Mouse (Mus musculus): Measurements from ENCODE around the gene Ero1l. TPM values are rescaled to one million over a fixed set of nuclear protein-coding genes. Genes with fewer than 3 reads are reported as not detected.

Gene Ero1l
- total RNA-seq, 1 experiment from 2014 or later: 41.0 TPM

DNA sequence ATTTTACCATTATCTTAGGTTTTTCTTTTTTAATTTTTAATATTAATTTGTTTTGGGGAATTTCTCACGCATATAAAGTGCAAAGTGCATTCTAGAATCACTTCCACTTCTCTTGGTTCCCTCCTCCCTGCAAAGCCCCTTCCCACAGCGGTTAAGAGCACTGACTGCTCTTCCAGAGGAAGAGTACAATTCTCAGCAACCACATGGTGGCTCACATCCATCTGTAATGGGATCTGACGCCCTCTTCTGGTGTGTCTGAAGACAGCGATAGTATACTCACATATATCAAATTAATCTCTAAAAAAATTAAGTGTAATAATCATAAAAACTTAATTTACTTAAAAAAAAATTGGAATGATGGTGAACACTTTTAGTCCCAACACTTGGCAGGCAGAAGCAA lies 14.2 kb downstream of the Ero1l start:
- DNase-seq: no peak

DNA sequence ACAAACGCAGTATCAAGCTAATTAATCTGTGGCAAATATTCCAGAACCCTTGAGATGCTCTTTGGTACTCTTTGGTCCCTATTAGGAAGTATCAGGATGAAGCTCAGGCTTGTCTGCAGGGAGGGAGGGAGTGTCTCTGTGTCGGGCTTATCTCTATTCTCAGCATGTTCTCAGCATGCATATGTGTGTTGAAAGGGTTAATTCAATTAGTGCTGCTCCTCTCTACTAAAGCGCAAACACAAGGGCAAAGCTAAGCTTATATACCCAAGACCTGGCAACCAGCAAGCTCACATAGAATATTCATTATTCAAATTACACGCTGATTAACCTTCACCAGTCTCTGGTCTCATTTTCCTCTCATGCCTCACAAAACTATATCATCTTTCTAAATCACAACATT lies 14.6 kb downstream of the Ero1l start:
- DNase-seq: no peak

DNA sequence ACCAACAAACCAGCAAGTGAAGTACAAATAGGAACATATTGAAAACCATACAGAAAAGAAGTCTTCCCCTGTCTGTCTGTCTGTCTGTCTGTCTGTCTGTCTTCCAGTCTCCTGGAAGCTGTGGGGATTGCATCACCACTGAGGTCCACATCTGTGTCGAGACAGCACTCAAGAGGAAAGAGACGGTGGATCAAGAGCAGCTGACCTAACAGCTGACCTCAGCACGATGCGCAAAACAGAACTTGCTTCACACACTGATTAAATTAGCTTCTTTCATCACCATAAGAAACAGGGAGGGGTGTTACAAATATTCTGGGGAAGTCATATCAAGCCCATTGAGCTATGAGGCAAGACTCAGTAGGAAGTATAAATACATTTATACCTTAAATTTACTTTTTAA lies 27.0 kb downstream of the Ero1l start:
- DNase-seq: no peak

DNA sequence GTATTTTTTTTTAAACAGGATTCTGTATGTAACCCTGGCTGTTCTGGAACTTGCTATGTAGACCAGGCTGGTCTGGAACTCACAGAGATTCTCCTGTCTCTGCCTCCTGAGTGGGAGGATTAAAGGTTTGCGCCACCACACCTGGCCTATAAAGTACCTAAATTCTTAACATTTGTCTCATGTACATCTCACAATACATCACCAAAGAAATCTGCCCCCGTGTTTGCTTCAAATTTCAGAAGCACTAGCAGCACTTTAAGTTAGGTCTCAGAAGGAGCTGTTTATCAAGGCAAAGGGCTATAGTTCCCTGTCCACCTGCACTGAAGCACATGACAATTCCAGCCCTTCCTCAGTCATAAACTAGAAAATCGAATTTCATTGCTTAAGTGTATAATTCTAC lies 36.5 kb downstream of the Ero1l start:
- no peak for DNase-seq

DNA sequence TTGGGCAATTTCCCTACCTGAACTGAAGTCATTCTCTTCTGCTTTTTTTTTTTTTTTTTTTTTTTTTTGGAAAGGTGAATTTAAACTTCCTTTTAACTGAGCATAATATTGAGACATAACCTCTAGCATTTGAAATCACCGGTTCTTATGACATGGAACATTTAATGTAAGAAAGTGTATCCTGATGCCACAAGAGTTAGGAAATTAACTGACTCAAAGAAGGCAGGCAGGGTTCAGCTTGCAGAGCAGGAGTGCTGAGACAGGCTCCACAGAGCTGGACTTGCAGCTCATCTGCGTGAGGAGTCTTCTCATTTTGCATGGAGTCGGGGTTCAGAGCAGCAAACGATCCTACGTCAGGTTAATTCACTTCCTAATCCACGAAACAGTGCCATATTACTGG lies 42.8 kb downstream of the Ero1l start:
- DNase-seq: no peak

DNA sequence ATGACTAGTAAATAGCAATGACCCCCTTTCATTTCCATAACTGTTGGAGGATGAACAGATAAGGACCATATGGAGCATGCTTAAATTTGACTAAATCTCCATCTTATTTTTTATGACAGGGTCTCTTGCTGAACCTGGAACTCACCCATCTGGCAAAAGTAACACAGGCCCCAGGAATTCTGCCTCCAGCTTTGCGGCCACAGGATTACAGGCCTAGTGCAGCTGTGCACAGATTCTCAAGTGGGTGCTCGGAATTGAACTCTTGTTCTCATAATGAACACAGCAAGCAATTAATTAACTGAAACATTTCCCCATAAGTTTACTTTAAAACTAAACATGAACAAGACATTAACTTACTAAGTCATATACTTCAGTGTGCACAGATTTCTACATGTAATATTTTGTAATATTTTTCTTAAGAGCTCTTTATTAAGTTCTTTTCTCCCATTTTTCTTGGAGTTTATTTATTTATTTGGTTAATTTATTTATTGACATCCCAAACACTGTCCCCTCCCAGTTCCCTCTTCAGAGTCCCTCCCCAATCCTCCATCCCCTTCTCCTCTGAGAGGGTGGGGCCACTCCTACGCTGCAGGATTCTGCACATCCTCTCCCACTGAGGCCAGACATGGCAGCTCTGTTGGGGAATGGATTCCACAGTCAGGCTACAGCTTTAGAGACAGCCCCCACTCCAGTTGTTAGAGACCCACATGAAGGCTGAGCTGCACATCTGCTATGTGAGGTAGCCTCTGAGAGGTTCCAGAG lies 54.6 kb downstream of the Ero1l start:
- no peak for DNase-seq

DNA sequence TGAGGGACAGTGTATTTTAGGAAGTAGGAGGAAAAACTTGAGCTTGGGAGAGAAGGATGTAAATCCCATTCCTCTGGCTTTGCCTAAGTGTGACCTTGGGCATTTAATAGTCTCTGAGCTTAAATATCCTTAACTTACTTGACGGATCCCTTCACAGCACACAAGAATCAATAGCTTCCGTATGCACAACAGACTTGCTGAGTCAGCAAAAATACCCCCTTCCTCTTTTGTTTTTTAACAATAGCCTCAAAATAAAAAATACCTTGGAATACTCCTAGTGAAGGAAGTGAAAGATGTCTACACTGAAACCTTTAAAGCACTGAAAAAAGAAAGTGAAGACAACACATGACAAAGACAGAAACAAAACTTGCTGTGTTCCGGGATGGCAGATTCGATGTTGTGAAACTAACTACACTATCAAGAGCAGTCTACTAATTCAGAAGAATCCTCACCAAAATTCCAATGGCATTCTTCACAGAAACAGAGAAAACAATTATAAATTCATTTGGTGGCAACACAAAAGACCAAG lies 67.0 kb downstream of the Ero1l start:
- no peak for DNase-seq

DNA sequence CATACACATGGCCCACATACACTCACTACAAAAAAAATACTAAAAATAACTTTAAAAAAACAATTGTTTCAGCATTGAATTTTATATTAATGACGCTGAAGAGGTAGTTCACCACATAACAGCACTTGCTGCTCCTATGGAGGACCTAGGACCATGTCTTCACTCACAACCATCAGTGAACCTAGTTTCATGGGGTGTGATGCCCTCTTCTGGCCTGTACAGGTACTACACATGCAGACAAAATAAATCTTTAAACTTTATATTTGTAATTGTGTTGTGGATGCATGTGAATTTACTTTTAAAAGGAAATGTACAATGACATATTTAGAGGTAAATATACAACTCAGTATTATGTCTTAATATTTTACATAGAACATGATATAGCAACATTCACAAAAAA lies 77.0 kb downstream of the Ero1l start:
- no peak for DNase-seq

DNA sequence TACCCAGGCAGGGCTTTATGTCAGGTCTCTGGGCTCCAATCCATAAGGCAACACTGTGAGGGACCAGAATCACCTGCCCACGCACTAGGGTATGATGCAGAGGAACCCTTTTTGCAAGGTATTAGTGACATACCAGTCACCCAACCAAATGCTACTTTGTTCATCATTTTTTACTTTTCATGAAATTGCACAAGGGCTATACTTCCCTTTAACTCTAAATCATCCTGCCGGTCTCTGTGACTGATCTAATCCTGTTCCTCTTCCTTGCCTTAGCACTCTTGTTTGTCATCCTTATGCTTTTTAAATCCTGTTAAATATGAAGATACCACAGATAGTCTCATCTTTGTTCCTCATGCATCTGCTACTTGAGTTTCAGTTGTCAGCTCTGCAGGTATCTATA lies 79.5 kb downstream of the Ero1l start:
- DNase-seq: no peak

Other genes starting within 250 kb of the Ero1l start
- gene Gpr137c, start 99.1 kb downstream of the Ero1l start, total RNA-seq (2021): 1.7 and 2.8 TPM in 2 replicates
- gene Txndc16, start 98.4 kb downstream of the Ero1l start, total RNA-seq (2021): 19.7 and 27.8 TPM in 2 replicates
- 122 and 142 TPM in 2 replicates for gene Psmc6, start 11.0 kb upstream of the Ero1l start, total RNA-seq (2021)
- gene Styx, start 32.3 kb upstream of the Ero1l start, total RNA-seq (2021): 20.9 and 31.1 TPM in 2 replicates
- 26.4 and 36.9 TPM in 2 replicates for gene Gnpnat1, start 86.1 kb upstream of the Ero1l start, total RNA-seq (2021)
- gene Fermt2, start 211.3 kb upstream of the Ero1l start, total RNA-seq (2021): 89.6 and 113 TPM in 2 replicates

Measured in adrenal gland, postnatal 25 days (tissue).